Mouse (Mus musculus) adrenal gland, adult 10 weeks (tissue): ENCODE results near the gene Grrp1. TPM values are rescaled to one million over a fixed set of nuclear protein-coding genes. Genes with fewer than 3 reads are reported as not detected.

Source experiments
- polyA plus RNA-seq: library from polyadenylated mRNA; stranded (reverse); fragments of 350-450 nt; fragmentation: Illumina TruSeq; extraction: RNeasy Lipid Tissue Mini Kit (QIAGEN cat#74804); gene quantifications from one replicate; pipeline ENCODE4 v1.2.3, GENCODE M21; 2014; ENCODE audit warnings: low read depth, low replicate concordance

The Grrp1 gene
- polyA plus RNA-seq: not detected

DNA sequence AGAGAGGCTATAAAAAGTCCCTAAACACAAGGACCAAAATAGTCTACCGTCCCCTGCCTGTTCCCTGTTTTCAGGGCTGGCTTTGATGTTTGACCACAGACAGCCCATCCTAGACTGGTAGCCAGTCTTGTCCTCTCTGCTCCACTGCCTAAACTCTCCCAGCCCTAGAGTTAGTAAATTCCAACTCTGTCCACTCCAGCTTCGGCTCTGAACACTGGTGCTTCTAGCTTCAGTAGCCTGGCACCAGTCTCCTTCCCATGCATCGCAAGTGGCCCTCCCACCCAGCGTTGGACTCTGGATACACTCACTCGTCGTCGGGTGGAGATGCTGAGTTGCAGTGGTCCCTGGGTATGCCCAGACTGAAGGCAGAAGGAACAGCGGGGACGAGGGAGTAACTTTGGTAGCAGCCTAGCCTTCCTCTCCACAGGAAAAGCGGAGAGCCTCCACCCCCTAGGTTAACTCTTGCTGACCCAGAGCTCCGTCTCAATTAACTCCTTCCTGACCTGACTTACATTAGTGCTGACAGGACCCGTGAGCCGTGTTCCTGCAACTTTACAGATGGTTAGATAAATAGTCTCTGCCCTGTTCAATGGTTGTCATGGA lies at the start of gene Grrp1:
Gene Grrp1, minus strand, starts transcription at position 385 of the 603 bp plus-strand sequence.

GRCm38 (mm10) chr4:134287575-134288025 lies 33.7 kb upstream of the Grrp1 start, which contains the start of gene Pdik1l:
TSS of gene Pdik1l (minus strand) at chr4:134287895.

GRCm38 (mm10) chr4:134246719-134247258 lies 7.1 kb downstream of the Grrp1 start, which contains the start of gene Gm30191:
TSS of gene Gm30191 (plus strand) at chr4:134246935.

GRCm38 (mm10) chr4:134245148-134245843 lies 8.6 kb downstream of the Grrp1 start, which contains the start of gene Zfp593:
TSS of gene Zfp593 (minus strand) at chr4:134245592.

DNA sequence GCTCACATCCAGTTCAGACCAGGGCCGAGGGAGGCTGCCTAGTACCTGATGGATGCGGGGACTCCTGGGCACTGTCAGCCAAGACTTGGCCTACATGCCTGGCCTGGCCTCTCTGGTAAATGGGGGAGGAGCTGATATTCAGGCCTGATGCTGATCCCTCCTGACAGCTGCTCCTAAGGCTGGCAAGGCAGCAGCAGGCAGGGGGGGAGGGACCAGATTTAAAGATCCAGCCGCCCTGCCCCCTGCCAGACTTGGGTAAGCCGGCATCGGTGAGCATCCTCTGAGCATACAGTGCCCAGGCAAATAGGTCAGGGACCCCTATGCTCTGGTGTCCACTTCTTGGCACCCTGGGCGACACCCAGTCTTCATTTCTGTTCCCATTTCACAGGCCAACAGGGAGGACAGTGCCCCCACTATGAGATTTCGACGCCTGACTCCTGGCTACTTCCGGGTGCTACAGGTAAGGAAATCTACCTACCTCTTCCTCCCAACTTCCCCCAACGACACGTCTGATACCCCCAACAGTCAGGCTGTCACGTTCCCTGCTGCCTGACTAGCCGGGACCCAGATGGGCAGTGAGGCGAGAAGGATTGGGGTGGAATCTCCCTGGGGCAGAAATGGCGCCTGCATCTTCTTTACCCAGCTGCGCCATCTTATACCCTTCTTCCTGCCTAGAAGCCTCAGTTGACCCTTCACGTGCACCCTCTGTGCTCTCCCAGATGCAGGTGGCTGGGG lies 10.2 kb downstream of the Grrp1 start, which contains the start of gene E130218I03Rik:
Gene E130218I03Rik, plus strand, starts transcription at position 147 of the 735 bp plus-strand sequence.

DNA sequence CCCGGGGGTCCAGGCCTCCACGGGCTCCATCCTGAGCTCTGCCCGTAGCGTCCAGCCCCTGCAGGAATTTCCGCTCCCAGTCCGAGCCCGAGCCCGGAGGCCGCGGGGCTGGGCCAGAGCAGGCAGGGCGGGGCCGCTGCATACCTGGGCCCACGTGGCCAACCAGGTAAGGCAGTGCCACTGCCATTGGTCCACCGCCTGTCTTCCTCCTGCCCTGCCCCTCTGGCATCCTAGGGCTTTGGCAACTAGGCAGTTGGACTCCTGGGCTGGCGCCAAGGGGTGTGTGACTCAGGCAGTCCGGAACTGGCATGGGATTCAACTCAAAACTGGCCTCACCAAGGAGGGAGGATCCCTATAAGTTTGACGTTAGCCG lies 15.6 kb downstream of the Grrp1 start, which contains the start of gene Cnksr1:
Gene Cnksr1, minus strand, starts transcription at position 121 of the 373 bp plus-strand sequence.

GRCm38 (mm10) chr4:134227194-134227593 lies 26.7 kb downstream of the Grrp1 start, which contains the start of gene Catsper4:
TSS of gene Catsper4 (minus strand) at chr4:134227383.

DNA sequence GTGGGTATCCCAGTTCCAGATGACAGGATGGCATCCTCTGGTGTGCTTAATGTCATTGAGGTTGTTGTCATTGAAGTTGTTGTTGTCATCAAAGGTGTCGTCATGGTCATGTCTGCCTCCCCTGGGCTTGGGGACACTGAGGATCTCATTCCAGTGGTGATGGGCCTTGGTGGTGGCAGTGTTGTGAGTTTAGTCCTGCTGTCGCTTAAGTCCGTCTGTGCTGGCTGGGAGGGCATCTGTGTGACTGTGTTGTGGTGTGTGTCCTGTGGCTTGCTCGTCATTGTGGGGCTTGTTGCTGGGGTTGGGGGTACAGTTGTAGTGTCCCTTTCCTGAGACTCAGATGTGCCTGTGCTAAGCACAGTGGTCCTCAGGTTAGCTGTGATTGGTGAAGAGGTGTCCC lies 51.0 kb downstream of the Grrp1 start, which contains the start of gene Gm7534:
Gene Gm7534, minus strand, starts transcription at position 101 of the 400 bp plus-strand sequence.

Other genes starting within 250 kb of the Grrp1 start
- gene Lin28a, start 235.3 kb downstream of the Grrp1 start, polyA plus RNA-seq: not detected
- not detected for gene Zfp683, start 200.3 kb downstream of the Grrp1 start, polyA plus RNA-seq
- gene Crybg2, start 193.3 kb downstream of the Grrp1 start, polyA plus RNA-seq: not detected
- 22.9 TPM for gene Cd52, start 159.0 kb downstream of the Grrp1 start, polyA plus RNA-seq
- gene Ubxn11, start 151.5 kb downstream of the Grrp1 start, polyA plus RNA-seq: not detected
- gene Sh3bgrl3, start 125.3 kb downstream of the Grrp1 start, polyA plus RNA-seq: 1.6 TPM
- 7.9 TPM for gene Cep85, start 67.0 kb downstream of the Grrp1 start, polyA plus RNA-seq
- not detected for gene Gm7534, start 51.1 kb downstream of the Grrp1 start, polyA plus RNA-seq
- not detected for gene Catsper4, start 26.7 kb downstream of the Grrp1 start, polyA plus RNA-seq
- not detected for gene Cnksr1, start 15.7 kb downstream of the Grrp1 start, polyA plus RNA-seq
- gene E130218I03Rik, start 10.4 kb downstream of the Grrp1 start, polyA plus RNA-seq: not detected
- 0.70 TPM for gene Zfp593, start 8.5 kb downstream of the Grrp1 start, polyA plus RNA-seq
- not detected for gene Gm30191, start 7.2 kb downstream of the Grrp1 start, polyA plus RNA-seq
- gene Pdik1l, start 33.8 kb upstream of the Grrp1 start, polyA plus RNA-seq: 23.7 TPM
- gene Trim63, start 61.0 kb upstream of the Grrp1 start, polyA plus RNA-seq: not detected
- gene Slc30a2, start 89.1 kb upstream of the Grrp1 start, polyA plus RNA-seq: 20.3 TPM
- 0.41 TPM for gene Extl1, start 129.7 kb upstream of the Grrp1 start, polyA plus RNA-seq
- gene Pafah2, start 142.2 kb upstream of the Grrp1 start, polyA plus RNA-seq: 6.1 TPM
- gene Stmn1, start 214.2 kb upstream of the Grrp1 start, polyA plus RNA-seq: 34.7 TPM
- 21.2 TPM for gene Paqr7, start 242.6 kb upstream of the Grrp1 start, polyA plus RNA-seq